In genomic region chr17:71019309-71019655, GRCm38 (mm10) we compare ENCODE assay signal across 12 mouse cellular contexts. TPM values are rescaled to one million over a fixed set of nuclear protein-coding genes. Genes with fewer than 3 reads are reported as not detected.
A peak's percentile ranks its signal among the peaks of the same experiment; 100 is the strongest.
DNase-seq lines count a peak whose midpoint lies in the region; ATAC-seq and TF ChIP-seq lines count a peak whose summit lies in the region.
"Had no signal": no experiment of that assay in that cellular context is flagged by ENCODE, and none has a peak within 500 bp of the region (broad histone marks: within the 10 kb centered on the region; RNA-seq: fewer than 3 reads in every experiment).

No protein-coding gene starts in this region.

- no peaks in the 10 kb centered on the region for H3K36me3 ChIP-seq in kidney, postnatal 0 days (ENCODE audit: insufficient read depth, low read length)
- no peaks in the 10 kb centered on the region for H3K36me3 ChIP-seq in embryonic facial prominence, embryonic 14.5 days (ENCODE audit: control insufficient read depth, insufficient read depth, low read length)
- peaks cover 21% of the 10 kb centered on the region for H3K36me3 ChIP-seq in heart, embryonic 14.5 days (ENCODE audit: control insufficient read depth, insufficient read depth, low read length)
- no peaks in the 10 kb centered on the region for H3K36me3 ChIP-seq in limb, embryonic 15.5 days
- H3K36me3 ChIP-seq: neural tube, embryonic 12.5 days had no signal

- H3K27ac ChIP-seq in kidney, postnatal 0 days = 0 out of 2 replicates have a peak overlapping the region, but pooled peaks have one; percentile 22
- no peak overlapping the region; the same call in 1 of the 2 replicates for H3K27ac ChIP-seq in embryonic facial prominence, embryonic 14.5 days (replicated peaks; ENCODE audit: low read depth, low read length)
- H3K27ac ChIP-seq in heart, embryonic 14.5 days (replicated peaks in 1 of 2; ENCODE audit: control insufficient read depth in 1 of 2, insufficient read depth in 1 of 2, low read depth in 2 of 2, low read length in 2 of 2) = peak overlapping the region; percentile 97 to 99
- H3K27ac ChIP-seq in limb, embryonic 15.5 days = 0 out of 2 replicates have a peak overlapping the region, but pooled peaks have one; percentile 3
- no peak overlapping the region for H3K27ac ChIP-seq in cerebellum, adult 2 months (ENCODE audit: insufficient read depth, low read length)
- H3K27ac ChIP-seq: forebrain, embryonic 13.5 days; neural tube, embryonic 12.5 days had no signal

- no peaks in the 10 kb centered on the region for H3K9me3 ChIP-seq in kidney, postnatal 0 days (replicated peaks; ENCODE audit: low read length)
- H3K9me3 ChIP-seq in embryonic facial prominence, embryonic 14.5 days (ENCODE audit: control insufficient read depth, low read length) = no peaks in the 10 kb centered on the region
- H3K9me3 ChIP-seq in heart, embryonic 14.5 days (ENCODE audit: control insufficient read depth, low read length) = no peaks in the 10 kb centered on the region
- H3K9me3 ChIP-seq in limb, embryonic 15.5 days = no peaks in the 10 kb centered on the region
- H3K9me3 ChIP-seq: forebrain, embryonic 13.5 days; neural tube, embryonic 12.5 days had no signal

- peaks cover 11% of the 10 kb centered on the region for H3K4me1 ChIP-seq in kidney, postnatal 0 days (replicated peaks; ENCODE audit: insufficient read depth, low read length)
- H3K4me1 ChIP-seq in embryonic facial prominence, embryonic 14.5 days (ENCODE audit: control insufficient read depth, insufficient read depth, low read length) = 0 out of 2 replicates have a peak, but pooled peaks cover 4% of the 10 kb centered on the region
- peaks cover 16 to 41% of the 10 kb centered on the region in 2 experiments for H3K4me1 ChIP-seq in heart, embryonic 14.5 days (ENCODE audit: control insufficient read depth in 2 of 2, insufficient read depth in 2 of 2, low read length in 2 of 2)
- peaks cover 8% of the 10 kb centered on the region for H3K4me1 ChIP-seq in limb, embryonic 15.5 days
- H3K4me1 ChIP-seq in cerebellum, adult 2 months (ENCODE audit: control insufficient read depth, insufficient read depth, low read length) = 0 out of 2 replicates have a peak, but pooled peaks cover 2% of the 10 kb centered on the region

- no peak for TF ChIP-seq POLR2A in cerebellum, adult 2 months (IDR thresholded peaks at IDR 0.05; ENCODE audit: borderline replicate concordance, insufficient read depth, low read length)

- H3K9ac ChIP-seq in kidney, postnatal 0 days (ENCODE audit: low read depth, low read length) = peak overlapping the region; percentile 31
- 0 out of 2 replicates have a peak overlapping the region, but pooled peaks have one; percentile 25 for H3K9ac ChIP-seq in embryonic facial prominence, embryonic 14.5 days (ENCODE audit: low read depth, low read length)
- peak overlapping the region; percentile 93 for H3K9ac ChIP-seq in heart, embryonic 14.5 days (ENCODE audit: low read length)
- H3K9ac ChIP-seq in limb, embryonic 15.5 days = no peak overlapping the region
- H3K9ac ChIP-seq: forebrain, embryonic 13.5 days; neural tube, embryonic 12.5 days had no signal

- H3K4me2 ChIP-seq in kidney, postnatal 0 days (ENCODE audit: low read length) = peak overlapping the region; percentile 0; the same call in 1 of the 2 replicates
- no peak overlapping the region for H3K4me2 ChIP-seq in embryonic facial prominence, embryonic 14.5 days (ENCODE audit: low read depth, low read length)
- H3K4me2 ChIP-seq in heart, embryonic 14.5 days (ENCODE audit: low read length) = peak overlapping the region; percentile 68
- no peak overlapping the region for H3K4me2 ChIP-seq in limb, embryonic 15.5 days
- H3K4me2 ChIP-seq: forebrain, embryonic 13.5 days; neural tube, embryonic 12.5 days had no signal

- H3K27me3 ChIP-seq in kidney, postnatal 0 days (ENCODE audit: insufficient read depth, low read length) = no peaks in the 10 kb centered on the region
- H3K27me3 ChIP-seq in embryonic facial prominence, embryonic 14.5 days (replicated peaks; ENCODE audit: control insufficient read depth, insufficient read depth, low read length) = no peaks in the 10 kb centered on the region
- no peaks in the 10 kb centered on the region for H3K27me3 ChIP-seq in heart, embryonic 14.5 days (ENCODE audit: control insufficient read depth, insufficient read depth, low read length)
- H3K27me3 ChIP-seq in limb, embryonic 15.5 days = no peaks in the 10 kb centered on the region
- H3K27me3 ChIP-seq in cerebellum, adult 2 months (ENCODE audit: control insufficient read depth, insufficient read depth, low read length) = no peaks in the 10 kb centered on the region
- H3K27me3 ChIP-seq: forebrain, embryonic 13.5 days; neural tube, embryonic 12.5 days had no signal

- ATAC-seq in kidney, postnatal 0 days (replicated peaks; ENCODE audit: low FRiP score, low read depth) = no peak
- ATAC-seq in embryonic facial prominence, embryonic 14.5 days (ENCODE audit: low read depth) = peak; percentile 53
- peak; percentile 81 for ATAC-seq in heart, embryonic 14.5 days (ENCODE audit: insufficient number of reproducible peaks, insufficient read depth, low FRiP score, low read depth)
- ATAC-seq in limb, embryonic 15.5 days (ENCODE audit: insufficient number of reproducible peaks, low FRiP score, low TSS enrichment, low read depth) = peak; percentile 56; the same call in 1 of the 2 replicates
- ATAC-seq: forebrain, embryonic 13.5 days had no signal

- 15% methylated on average over 6 of the region's 6 CpGs for WGBS in kidney, postnatal 0 days
- WGBS in embryonic facial prominence, embryonic 14.5 days = 40% methylated on average over 6 of the region's 6 CpGs
- WGBS in heart, embryonic 14.5 days = 12% methylated on average over 6 of the region's 6 CpGs
- WGBS in limb, embryonic 15.5 days = 21% methylated on average over 6 of the region's 6 CpGs
- 35% methylated on average over 6 of the region's 6 CpGs for WGBS in cerebellum, adult 2 months

- H3K4me3 ChIP-seq in kidney, postnatal 0 days (replicated peaks; ENCODE audit: low read depth, low read length) = no peak overlapping the region
- no peak overlapping the region for H3K4me3 ChIP-seq in embryonic facial prominence, embryonic 14.5 days (ENCODE audit: low read depth, low read length)
- H3K4me3 ChIP-seq in heart, embryonic 14.5 days (ENCODE audit: control insufficient read depth in 1 of 2, insufficient read depth in 1 of 2, low read depth in 1 of 2, low read length in 2 of 2) = peak overlapping the region; percentile 58 to 68
- peak overlapping the region; percentile 4; the same call in 1 of the 2 replicates for H3K4me3 ChIP-seq in limb, embryonic 15.5 days
- no peak overlapping the region for H3K4me3 ChIP-seq in cerebellum, adult 2 months (replicated peaks; ENCODE audit: insufficient read depth, low read depth, low read length)
- H3K4me3 ChIP-seq: forebrain, embryonic 13.5 days; neural tube, embryonic 12.5 days had no signal

- TF ChIP-seq CTCF in kidney, postnatal 0 days (IDR thresholded peaks at IDR 0.05; ENCODE audit: low read depth) = no peak
- TF ChIP-seq CTCF in cerebellum, adult 2 months (IDR thresholded peaks at IDR 0.05; ENCODE audit: borderline replicate concordance, insufficient read depth, low read depth, low read length) = no peak

- DNase-seq in kidney, postnatal 0 days (ENCODE audit: low spot score) = peak; percentile 21
- no peak for DNase-seq in kidney, postnatal 14 days
- peak; percentile 59 for DNase-seq in embryonic facial prominence, embryonic 14.5 days (ENCODE audit: low spot score)
- no peak for DNase-seq in ovary, postnatal 36 days (ENCODE audit: low spot score)
- DNase-seq in layer of hippocampus, adult 8-10 months (ENCODE audit: low spot score in 2 of 2) = no peak
- no peak for DNase-seq in cerebellum, adult 2 months
- DNase-seq: right cerebral cortex, adult 18-20 months; thymus, adult 2 months had no signal

RNA-seq across cellular contexts. Expression of gene Myl12a, which starts 16.6 kb away (rescaled TPM):
- 852 and 897 TPM in 2 replicates for polyA plus RNA-seq in kidney, postnatal 0 days (2015; fragmentation: Nextera tagmentation; extraction: Ambion mirVana)
- polyA plus RNA-seq in embryonic facial prominence, embryonic 14.5 days (2014; fragmentation: Nextera tagmentation; extraction: Ambion mirVana) = 690 and 724 TPM in 2 replicates
- polyA plus RNA-seq in heart, embryonic 14.5 days (2014; fragmentation: Nextera tagmentation; extraction: Ambion mirVana) = 746 and 761 TPM in 2 replicates
- polyA plus RNA-seq in limb, embryonic 15.5 days (2015; fragmentation: Nextera tagmentation; extraction: Ambion mirVana) = 682 and 757 TPM in 2 replicates
- 10 to 100 TPM; 37.7 to 54.5 (median 41.8) TPM for total RNA-seq in layer of hippocampus, adult 8-10 months (2022)
- 47.4 and 47.9 TPM in 2 replicates for polyA plus RNA-seq in cerebellum, adult 2 months (2012; rRNA removed)

RNA-seq across cellular contexts. Expression of gene Myom1, which starts 16.8 kb away (rescaled TPM):
- 2.8 and 3.0 TPM in 2 replicates for polyA plus RNA-seq in kidney, postnatal 0 days (2015; fragmentation: Nextera tagmentation; extraction: Ambion mirVana)
- 53.1 and 61.5 TPM in 2 replicates for polyA plus RNA-seq in embryonic facial prominence, embryonic 14.5 days (2014; fragmentation: Nextera tagmentation; extraction: Ambion mirVana)
- 273 and 300 TPM in 2 replicates for polyA plus RNA-seq in heart, embryonic 14.5 days (2014; fragmentation: Nextera tagmentation; extraction: Ambion mirVana)
- polyA plus RNA-seq in limb, embryonic 15.5 days (2015; fragmentation: Nextera tagmentation; extraction: Ambion mirVana) = 18.3 and 36.2 TPM in 2 replicates
- 1 to 10 TPM; 2.3 to 4.2 (median 3.0) TPM for total RNA-seq in layer of hippocampus, adult 8-10 months (2022)
- 1.6 and 2.4 TPM in 2 replicates for polyA plus RNA-seq in cerebellum, adult 2 months (2012; rRNA removed)

Comparison
In these comparisons a context has a peak if more than half of its experiments do, and no peak if none do; other contexts are left out.
1. DNase-seq: peak in kidney, postnatal 0 days (single experiment) and embryonic facial prominence, embryonic 14.5 days (single experiment); none in kidney, postnatal 14 days (single experiment), ovary, postnatal 36 days (single experiment), layer of hippocampus, adult 8-10 months (0 of 2) and cerebellum, adult 2 months (0 of 2).
2. H3K27ac ChIP-seq: peak in kidney, postnatal 0 days (single experiment), heart, embryonic 14.5 days (2 of 2) and limb, embryonic 15.5 days (single experiment); none in embryonic facial prominence, embryonic 14.5 days (single experiment) and cerebellum, adult 2 months (single experiment).
3. H3K4me2 ChIP-seq: peak in kidney, postnatal 0 days (single experiment) and heart, embryonic 14.5 days (single experiment); none in embryonic facial prominence, embryonic 14.5 days (single experiment) and limb, embryonic 15.5 days (single experiment).
4. H3K4me3 ChIP-seq: peak in heart, embryonic 14.5 days (2 of 2) and limb, embryonic 15.5 days (single experiment); none in kidney, postnatal 0 days (single experiment), embryonic facial prominence, embryonic 14.5 days (single experiment) and cerebellum, adult 2 months (single experiment).
5. RNA of gene Myl12a, which starts 16.6 kb away (polyA plus RNA-seq): 852 to 897 TPM in kidney, postnatal 0 days, 746 to 761 TPM in heart, embryonic 14.5 days, 690 to 724 TPM in embryonic facial prominence, embryonic 14.5 days and 682 to 757 TPM in limb, embryonic 15.5 days; 47.4 to 47.9 TPM in cerebellum, adult 2 months; every median in the first group is over 10 times any median in the second.